Mouse (Mus musculus) liver, adult (tissue): Measurements from ENCODE around the gene Simc1.

Source experiments
- GATA4 ChIP-seq: IDR thresholded peaks from 2 replicates; pipeline ENCODE4 v1.6.1; 2014; ENCODE audit warnings: mild to moderate bottlenecking, low read length; ENCODE audit not compliant: insufficient replicate concordance

Gene Simc1

DNA sequence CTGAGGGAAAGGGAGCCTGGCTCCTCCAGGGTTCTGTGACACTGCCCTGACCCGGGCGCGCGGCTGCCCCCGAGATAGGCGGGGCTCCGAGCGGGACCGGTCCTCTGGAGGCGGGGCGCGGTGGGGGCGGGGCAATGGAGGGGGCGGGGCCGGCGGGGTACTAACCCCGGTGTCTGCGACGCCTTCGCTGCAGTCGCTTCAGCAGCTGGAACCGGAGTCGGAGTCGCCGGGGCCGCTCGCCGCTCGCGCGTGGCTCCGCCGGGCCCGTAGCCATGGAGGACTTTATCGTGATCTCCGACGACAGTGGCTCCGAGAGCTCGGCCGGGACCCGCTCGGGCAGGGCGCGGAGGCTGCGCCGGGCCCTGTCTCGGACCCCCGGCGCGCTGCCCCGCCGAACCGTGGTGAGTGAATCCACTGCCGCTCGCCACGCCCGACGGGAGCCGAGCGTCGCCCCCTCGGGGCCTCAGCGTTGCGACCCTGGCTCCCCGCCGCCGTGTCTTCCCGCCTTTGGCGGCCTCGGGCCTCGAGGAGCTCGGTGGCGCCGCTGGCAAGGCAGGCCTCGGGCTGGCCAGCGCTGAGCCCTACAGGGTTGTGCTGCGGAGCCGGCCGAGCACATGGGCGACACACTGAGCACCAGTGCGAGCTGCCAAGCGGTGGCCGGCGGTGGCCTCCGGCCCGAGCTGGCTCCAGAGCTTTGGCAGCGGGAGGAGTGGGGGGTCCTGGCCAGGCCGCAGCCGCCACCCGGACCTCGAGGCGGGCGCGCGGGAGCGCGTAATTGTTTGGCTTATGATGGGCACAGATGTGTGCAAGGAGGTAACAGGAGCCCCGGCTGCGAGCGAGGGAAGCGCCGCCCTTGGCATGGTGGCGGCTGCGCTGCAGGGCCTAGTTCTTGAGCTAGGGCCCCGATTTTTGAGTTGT lies at the start of gene Simc1:
Gene Simc1, plus strand, starts transcription at position 176 of the 918 bp plus-strand sequence.
- TF ChIP-seq GATA4 = no peak

- TF ChIP-seq GATA4 = no peak
Observed at GRCm38 (mm10) chr13:54457062-54457461, 46.5 kb upstream of the Simc1 start.

GRCm38 (mm10) chr13:54459282-54459681 lies 44.3 kb upstream of the Simc1 start:
- TF ChIP-seq GATA4 = no peak

DNA sequence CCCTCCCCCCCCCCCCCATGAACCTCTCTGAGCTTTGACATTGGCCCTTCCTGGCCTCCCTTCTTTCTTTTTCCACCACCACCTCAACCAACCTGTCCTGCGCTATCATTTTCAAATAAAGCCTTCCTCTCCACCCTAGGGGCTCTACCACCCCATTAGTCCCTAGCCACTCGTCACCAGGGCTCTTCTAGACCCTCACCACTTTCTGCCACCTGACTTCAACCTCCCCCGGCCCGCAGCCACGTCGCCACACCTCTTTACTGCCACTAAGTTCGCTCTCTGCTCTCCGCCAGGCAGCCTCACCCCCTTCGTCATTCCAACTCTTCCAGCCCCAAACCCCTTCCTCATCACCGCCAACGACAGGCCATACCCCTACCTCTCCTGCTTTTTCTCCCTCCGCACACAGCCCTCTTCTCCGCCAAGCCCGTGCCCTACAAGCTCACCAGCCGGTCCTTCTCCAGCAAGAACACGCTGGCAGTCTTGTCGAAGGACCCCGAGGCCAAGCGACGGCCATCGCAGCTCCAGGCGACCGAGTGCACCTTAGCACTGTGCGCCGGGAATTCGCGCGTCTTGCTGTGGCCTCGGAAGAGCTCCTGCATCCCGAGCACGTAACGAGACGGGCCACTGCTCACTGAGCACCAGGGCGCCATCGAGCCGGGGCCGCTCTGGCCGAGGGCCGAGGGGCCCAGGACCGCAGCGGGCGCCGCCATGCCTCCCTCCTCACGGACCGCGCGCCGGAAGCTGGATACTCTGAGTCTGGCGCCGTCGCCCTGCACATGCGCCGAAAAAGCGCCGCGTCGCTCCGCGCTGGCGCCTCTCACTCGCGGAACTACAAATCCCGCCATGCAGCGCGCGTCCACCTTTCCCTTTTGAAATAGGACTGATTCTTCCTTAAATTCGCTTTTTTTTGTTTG lies 35.2 kb upstream of the Simc1 start, which contains the start of gene Thoc3:
Gene Thoc3, minus strand, starts transcription at position 752 of the 914 bp plus-strand sequence.
- no peak; the same call in 1 of the 2 replicates for TF ChIP-seq GATA4

DNA sequence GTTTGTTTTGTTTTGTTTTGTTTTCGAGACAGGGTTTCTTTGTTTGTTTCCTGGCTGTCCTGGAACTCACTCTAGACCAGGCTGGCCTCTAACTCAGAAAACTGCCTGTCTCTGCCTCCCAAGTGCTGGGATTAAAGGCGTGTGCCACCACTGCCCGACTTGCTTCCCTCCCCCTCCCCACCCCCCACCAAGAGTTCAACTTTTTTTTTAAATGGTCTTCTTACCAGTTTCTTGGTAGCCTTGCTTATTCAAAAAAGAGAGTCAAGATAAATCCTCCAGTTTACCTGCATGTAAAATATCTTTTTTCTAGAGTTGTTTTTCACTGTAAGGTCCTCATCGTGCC lies 34.6 kb upstream of the Simc1 start:
- TF ChIP-seq GATA4 = no peak

DNA sequence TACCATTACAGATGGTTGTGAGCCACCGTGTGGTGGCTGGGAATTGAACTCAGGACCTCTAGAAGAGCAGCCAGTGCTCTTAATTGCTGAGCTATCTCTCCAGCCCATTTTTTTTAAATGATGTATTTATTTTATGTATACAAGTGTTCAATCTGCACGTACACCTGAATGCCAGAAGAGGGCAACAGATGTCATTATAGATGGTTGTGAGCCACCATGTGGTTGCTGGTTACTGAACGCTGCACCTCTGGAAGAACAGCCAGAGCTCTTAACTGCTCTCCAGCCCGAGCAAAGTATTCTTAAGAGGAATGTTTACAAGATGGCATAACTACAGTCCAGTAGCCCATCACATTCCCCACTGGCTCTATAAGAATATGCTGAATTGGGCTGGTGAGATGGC lies 31.6 kb upstream of the Simc1 start:
- no peak for TF ChIP-seq GATA4

DNA sequence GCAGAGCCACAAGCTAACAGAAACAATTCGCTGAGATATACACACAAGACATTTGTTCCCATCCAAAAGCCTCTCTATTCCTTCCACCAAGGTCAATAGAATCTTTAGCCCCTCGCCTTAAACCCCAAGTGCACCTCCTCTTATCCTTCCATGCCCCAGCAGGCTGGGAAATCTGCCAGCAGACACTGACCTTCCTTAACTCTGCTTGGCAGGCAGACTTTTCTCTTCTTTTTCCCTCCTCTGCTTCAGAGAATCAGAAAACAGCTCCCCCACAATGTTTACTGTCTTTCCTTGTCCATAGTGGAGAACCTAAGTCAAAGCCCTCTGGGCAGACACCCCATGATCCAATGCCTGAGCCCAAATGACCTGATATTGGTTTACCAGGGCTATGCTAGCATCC lies 28.6 kb upstream of the Simc1 start:
- TF ChIP-seq GATA4 = no peak

GRCm38 (mm10) chr13:54475702-54476101 lies 27.9 kb upstream of the Simc1 start:
- no peak for TF ChIP-seq GATA4

- no peak for TF ChIP-seq GATA4
Observed at GRCm38 (mm10) chr13:54479286-54479685, 24.3 kb upstream of the Simc1 start.

GRCm38 (mm10) chr13:54481498-54481897 lies 22.1 kb upstream of the Simc1 start:
- TF ChIP-seq GATA4 = no peak

DNA sequence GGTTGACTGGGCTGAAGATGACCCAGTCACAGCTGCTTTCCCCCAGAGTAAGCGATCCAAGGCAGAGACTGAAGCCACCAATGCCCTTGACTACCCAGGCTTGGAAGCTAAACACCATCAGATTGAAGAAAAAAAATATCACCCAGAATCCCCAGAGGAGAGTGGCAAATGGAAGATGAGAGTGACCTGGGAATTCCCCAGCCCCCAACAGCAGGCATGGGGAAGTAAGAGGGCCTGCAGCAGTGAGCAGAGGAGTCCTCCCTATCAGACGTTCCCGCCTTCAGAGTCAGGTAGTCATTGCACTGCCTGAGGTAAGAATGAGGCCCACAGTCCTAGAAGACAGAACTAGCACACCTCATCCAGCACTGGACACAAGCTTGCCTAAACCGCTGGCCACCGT lies 13.2 kb upstream of the Simc1 start:
- TF ChIP-seq GATA4 = no peak

DNA sequence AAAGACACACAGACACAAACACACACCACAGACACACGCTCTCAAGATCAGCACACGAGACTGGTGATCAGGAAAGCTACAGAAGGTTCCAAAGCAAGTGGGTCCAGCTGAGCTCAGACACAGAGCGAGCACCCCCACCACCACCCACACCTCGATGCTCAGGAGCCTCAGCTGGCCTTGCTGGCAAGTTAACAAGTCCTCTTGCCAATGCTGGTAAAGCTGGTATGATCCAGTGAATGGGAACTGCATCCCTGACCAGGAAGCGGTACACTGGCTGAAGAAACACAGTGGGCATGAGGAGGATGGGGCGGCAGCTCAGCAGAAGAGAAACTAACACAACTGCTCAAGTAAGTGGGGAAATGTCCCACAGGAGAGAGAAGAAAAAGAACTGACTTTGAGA lies 12.2 kb upstream of the Simc1 start:
- no peak for TF ChIP-seq GATA4

- no peak for TF ChIP-seq GATA4
Observed at GRCm38 (mm10) chr13:54501352-54501751, 2.2 kb upstream of the Simc1 start.

DNA sequence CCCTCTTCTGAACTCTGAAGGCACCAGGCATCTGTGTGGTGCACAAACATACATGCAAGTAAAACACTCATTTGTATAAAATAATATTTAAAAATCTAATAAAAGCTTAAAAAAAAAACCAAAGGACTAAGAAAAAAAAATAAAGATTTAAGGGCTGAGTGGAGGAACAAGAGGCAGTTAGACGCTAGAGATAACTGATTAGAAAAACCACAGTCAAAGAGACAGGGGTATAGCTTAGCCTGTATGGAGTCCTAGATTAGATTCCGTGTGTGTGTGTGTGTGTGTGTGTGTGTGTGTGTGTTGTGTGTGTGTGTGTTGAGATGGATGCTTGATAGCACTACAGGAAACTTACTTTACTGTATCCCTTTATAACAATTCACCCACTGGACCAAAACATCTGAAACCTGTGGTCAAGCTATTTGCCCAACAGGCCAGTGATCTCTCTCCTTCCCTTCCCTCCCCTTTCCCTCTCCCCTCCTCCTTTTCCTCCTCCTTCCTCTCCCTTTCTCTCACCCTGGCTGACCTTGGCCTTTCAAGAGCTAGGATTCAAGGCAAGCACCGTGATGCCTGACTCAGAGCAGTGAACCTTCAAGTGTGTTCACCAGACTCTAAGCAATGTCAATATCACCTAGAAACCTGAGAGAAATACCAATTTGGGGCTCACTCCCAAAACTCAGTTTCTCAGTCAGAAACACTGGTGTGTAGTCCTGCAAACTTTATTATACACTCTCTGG lies 1.5 kb upstream of the Simc1 start:
- no peak for TF ChIP-seq GATA4

- no peak for TF ChIP-seq GATA4
Observed at GRCm38 (mm10) chr13:54503278-54503603, 338 bp upstream of the Simc1 start.
